Mouse (Mus musculus) ES-Bruce4 (cell line): ENCODE data around the gene Tomm5. TPM values are rescaled to one million over a fixed set of nuclear protein-coding genes. Genes with fewer than 3 reads are reported as not detected.

ENCODE experiments used
- H3K27ac ChIP-seq: 2 replicates; pipeline ENCODE4 v1.5.1; 2012; ENCODE audit warnings: low read length, inconsistent platforms; ENCODE audit not compliant: insufficient read depth
- H3K27me3 ChIP-seq: 2 replicates; pipeline ENCODE4 v1.6.1; 2012; ENCODE audit warnings: mild to moderate bottlenecking, low read length, inconsistent platforms; ENCODE audit not compliant: control insufficient read depth, poor library complexity, insufficient read depth, severe bottlenecking
- H3K36me3 ChIP-seq: 2 replicates; pipeline ENCODE4 v1.6.1; 2012; ENCODE audit warnings: inconsistent platforms, mild to moderate bottlenecking, low read length, moderate library complexity; ENCODE audit not compliant: control insufficient read depth, poor library complexity, insufficient read depth, severe bottlenecking
- H3K4me1 ChIP-seq: one replicate; pipeline ENCODE4 v1.8.1; 2011; ENCODE audit warnings: low read length; ENCODE audit not compliant: control insufficient read depth, insufficient read depth
- H3K4me3 ChIP-seq: 2 replicates; pipeline ENCODE4 v1.5.1; 2011; ENCODE audit warnings: low read depth, mild to moderate bottlenecking, low read length
- H3K9ac ChIP-seq: 2 replicates; pipeline ENCODE4 v1.6.1; 2012; ENCODE audit warnings: low read depth, mild to moderate bottlenecking, inconsistent platforms; ENCODE audit not compliant: poor library complexity, severe bottlenecking
- H3K9me3 ChIP-seq: replicated peaks from 2 replicates; pipeline ENCODE4 v1.6.1; 2012; ENCODE audit warnings: mild to moderate bottlenecking, low read length, inconsistent platforms; ENCODE audit not compliant: control insufficient read depth, poor library complexity, insufficient read depth, severe bottlenecking
- CTCF ChIP-seq: IDR thresholded peaks from one replicate; pipeline ENCODE4 v1.8.1; 2011; ENCODE audit warnings: low read depth, low read length
- EP300 ChIP-seq: IDR thresholded peaks from 2 replicates; pipeline ENCODE4 v1.6.1; 2011; ENCODE audit warnings: low read depth, low read length; ENCODE audit not compliant: insufficient read depth
- POLR2A ChIP-seq: IDR thresholded peaks from one replicate; pipeline ENCODE4 v1.8.1; 2011; ENCODE audit warnings: low read length; ENCODE audit not compliant: insufficient read depth
- polyA plus RNA-seq: library from polyadenylated mRNA; stranded (reverse); fragments of >200 nt; gene quantifications from 2 replicates; pipeline ENCODE4 v1.2.4, GENCODE M21; 2011; ENCODE audit warnings: low read depth; ENCODE audit not compliant: missing spikeins, insufficient read depth, insufficient read length

Tomm5 gene
- polyA plus RNA-seq, 1 experiment: 112 TPM

DNA sequence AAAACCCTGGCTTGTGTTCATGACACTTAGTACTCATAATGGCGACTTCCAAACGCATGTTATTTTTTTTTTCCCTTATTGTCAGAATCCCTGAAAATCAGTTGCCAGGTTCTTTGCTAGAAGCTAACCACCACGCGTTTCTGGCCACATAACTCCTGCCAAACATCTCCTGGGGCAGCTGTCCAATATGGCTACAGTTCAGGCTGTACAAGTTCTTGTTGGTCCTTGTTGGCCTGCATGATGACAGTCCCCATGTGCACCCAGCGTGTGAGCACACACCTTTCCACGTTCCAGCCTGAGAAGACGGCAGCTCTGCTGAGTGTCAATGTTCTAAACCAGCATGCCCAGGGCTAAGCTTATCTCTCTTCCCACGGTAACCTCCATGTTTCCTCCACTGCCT, 52.5 kb downstream of the Tomm5 start:
- Histone ChIP-seq H3K27me3 (no peaks in the 10 kb centered on the region), H3K9ac (no peak overlapping the region), H3K27ac (no peak overlapping the region), H3K9me3 (no peaks in the 10 kb centered on the region), H3K36me3 (no peaks in the 10 kb centered on the region), H3K4me1 (no peaks in the 10 kb centered on the region), H3K4me3 (no peak overlapping the region)
- no peak for TF ChIP-seq POLR2A
- no peak for TF ChIP-seq EP300
- TF ChIP-seq CTCF: no peak

Other genes with a start within 250 kb of the Tomm5 start
- 26.8 and 26.9 TPM in 2 replicates for gene Grhpr, start 126.7 kb downstream of the Tomm5 start, polyA plus RNA-seq
- gene Zbtb5, start 95.7 kb downstream of the Tomm5 start, polyA plus RNA-seq: 11.2 and 12.8 TPM in 2 replicates
- 35.1 and 36.0 TPM in 2 replicates for gene Polr1e, start 89.5 kb downstream of the Tomm5 start, polyA plus RNA-seq
- gene Fbxo10, start 23.5 kb downstream of the Tomm5 start, polyA plus RNA-seq: 2.6 and 3.9 TPM in 2 replicates
- 3.2 and 4.5 TPM in 2 replicates for gene Frmpd1, start 76.8 kb upstream of the Tomm5 start, polyA plus RNA-seq
- gene Trmt10b, start 189.0 kb upstream of the Tomm5 start, polyA plus RNA-seq: 19.7 and 19.8 TPM in 2 replicates
- 12.1 and 12.8 TPM in 2 replicates for gene Dcaf10, start 234.0 kb upstream of the Tomm5 start, polyA plus RNA-seq
- 60.0 and 73.4 TPM in 2 replicates for gene Exosc3, start 234.6 kb upstream of the Tomm5 start, polyA plus RNA-seq